Mouse (Mus musculus) brain, embryonic 14.5 days (tissue): ENCODE measurements around the gene Rce1.

Experiments
- CTCF ChIP-seq: fragments of 200-500 bp; IDR thresholded peaks from 2 replicates; pipeline ENCODE4 v1.5.1; 2012; ENCODE audit warnings: inconsistent platforms, mild to moderate bottlenecking, moderate library complexity, borderline replicate concordance; ENCODE audit not compliant: insufficient read depth, insufficient read length; ENCODE audit errors: extremely low read depth
- POLR2A ChIP-seq: fragments of 200-500 bp; IDR thresholded peaks from 2 replicates; pipeline ENCODE4 v1.6.1; 2012; ENCODE audit warnings: mild to moderate bottlenecking, inconsistent platforms, borderline replicate concordance; ENCODE audit not compliant: poor library complexity, insufficient read depth, insufficient read length, severe bottlenecking; ENCODE audit errors: extremely low read depth

DNA sequence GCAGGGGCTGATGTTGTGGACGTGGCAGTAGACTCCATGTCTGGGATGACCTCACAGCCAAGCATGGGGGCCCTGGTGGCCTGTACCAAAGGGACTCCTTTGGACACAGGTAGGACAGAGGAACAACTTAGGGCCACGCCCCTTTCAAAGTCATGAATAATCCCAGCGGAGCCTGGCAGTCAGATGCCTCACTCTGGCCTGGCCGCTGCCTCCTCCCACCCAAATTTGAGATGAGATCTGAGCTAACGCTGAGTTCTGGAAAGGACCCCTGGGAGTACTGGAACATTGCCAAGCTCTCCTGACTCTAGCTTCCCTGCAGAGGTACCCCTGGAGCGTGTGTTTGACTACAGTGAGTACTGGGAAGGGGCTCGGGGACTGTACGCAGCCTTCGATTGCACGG is 6.0 kb downstream of the Rce1 start:
- TF ChIP-seq CTCF (no peak), POLR2A (no peak)
